Mouse (Mus musculus) ovary, postnatal 14 days (tissue): ENCODE measurements at regions not wholly inside any gene's neighbourhood (a gene's known extent, or its start where the extent isn't known, plus 50 kb on each side); places are given as distances from the start of the nearest gene placed in this dataset.

Source experiments
- DNase-seq: peaks from one replicate; pipeline ENCODE4 v3.0.0; 2022; ENCODE audit warnings: low spot score

DNA sequence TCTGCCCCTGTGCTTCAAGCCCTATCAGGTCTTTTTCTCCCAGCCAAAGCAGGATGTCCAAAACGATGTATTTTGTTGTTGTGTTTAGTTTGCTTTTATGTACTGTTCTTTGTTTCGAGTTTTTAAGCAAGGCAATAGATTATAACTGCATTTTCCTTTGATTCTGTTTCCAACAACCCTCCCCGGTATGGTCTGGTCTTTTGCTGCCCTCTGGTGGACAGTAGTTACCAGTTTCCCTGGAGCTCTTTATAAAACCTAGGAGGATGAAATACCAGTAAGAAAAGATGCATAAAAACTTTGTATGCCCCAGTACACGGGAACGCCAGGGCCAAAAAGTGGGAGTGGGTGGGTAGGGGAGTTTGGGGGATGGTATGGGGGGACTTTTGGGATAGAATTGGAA is 73.9 kb upstream of the Itm2a start:
- peak; percentile 9 for DNase-seq

DNA sequence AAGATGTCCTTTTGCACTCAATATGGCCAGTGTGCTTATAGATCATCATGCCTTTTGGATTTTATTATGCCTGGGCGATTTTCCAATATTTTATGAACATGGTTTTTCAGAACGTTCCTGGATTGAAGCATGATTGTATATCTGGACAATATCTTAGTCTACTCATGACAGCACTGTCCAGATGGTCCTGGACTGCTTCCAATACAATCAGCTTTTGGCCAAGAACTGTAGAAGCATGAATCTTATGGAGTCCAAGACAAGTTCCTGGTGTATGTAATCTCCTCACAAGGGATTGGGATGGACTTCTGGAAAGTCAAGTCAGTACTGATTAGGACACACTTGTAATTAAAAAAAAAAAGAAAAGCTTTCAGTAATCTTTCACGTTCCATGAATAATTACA is 66.1 kb upstream of the Itm2a start:
- DNase-seq: no peak
